Mouse (Mus musculus) urinary bladder, adult 18-20 months (tissue): ENCODE measurements at regions not wholly inside any gene's neighbourhood (a gene's known extent, or its start where the extent isn't known, plus 50 kb on each side); places are given as distances from the start of the nearest gene placed in this dataset.

Experiments used
- DNase-seq, 2 experiments: peaks; one replicate each; pipeline ENCODE4 v3.0.0; 2022; ENCODE audit warnings: low spot score in 2 of 2, mixed read lengths in 2 of 2

DNA sequence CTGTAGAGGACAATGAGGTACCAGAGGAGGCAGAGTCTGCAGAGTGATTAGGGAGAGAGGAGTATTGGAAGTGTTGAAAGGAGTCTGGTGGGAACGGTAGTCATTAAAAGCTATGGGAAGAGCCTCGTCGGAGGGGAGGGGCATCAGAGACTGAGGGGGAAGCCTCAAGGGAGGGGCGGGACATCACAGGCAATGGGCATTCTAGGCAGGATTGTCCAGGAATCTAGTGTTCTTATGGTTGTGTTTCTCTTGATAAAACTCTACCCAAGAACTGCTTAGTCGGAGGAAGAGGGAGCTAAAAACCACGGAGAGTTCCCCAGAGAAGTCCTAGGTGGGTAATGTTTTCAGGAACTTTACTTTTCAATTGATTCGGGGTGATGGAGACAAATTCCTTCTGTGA is 90.2 kb downstream of the Sec23ip start:
- DNase-seq, result no peak

DNA sequence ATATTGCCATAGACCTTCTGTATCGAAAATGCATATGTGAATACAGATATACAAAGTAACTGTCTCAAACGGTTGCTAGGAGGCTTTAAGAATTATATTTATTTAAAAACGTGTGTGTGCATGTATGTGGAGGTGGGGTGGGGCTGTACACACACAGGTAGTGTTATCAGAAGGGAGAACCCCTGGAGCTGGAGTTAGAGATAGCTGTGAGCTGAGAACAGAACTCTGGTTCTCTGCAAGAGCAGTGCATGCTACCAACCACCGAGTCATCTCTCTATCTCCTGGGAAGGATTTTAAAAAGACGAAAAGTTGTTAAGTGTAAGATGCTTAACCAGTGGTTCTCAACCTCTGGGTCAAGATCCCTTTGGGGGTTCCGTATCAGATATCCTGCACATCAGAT is 91.7 kb downstream of the Sec23ip start:
- DNase-seq, result no peak

DNA sequence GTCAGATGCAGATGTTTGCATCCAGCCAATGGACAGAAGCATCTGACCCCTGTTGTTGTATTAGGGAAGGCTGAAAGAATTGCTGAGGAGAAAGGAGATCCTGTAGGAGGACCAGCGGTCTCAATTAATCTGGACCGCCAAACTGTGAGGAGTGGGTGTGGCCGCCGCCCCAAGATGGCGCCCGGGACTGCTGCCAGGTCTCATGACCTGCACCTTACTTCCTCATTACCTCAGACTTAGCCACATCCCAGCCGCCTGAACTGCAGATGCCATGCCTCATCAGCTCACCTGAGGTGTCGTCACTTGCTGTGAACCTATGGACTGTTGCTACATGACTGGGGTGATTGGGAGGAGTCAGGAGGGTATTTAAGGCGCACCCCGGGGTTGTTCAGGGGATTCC is 97.8 kb downstream of the Sec23ip start:
- DNase-seq, result no peak

DNA sequence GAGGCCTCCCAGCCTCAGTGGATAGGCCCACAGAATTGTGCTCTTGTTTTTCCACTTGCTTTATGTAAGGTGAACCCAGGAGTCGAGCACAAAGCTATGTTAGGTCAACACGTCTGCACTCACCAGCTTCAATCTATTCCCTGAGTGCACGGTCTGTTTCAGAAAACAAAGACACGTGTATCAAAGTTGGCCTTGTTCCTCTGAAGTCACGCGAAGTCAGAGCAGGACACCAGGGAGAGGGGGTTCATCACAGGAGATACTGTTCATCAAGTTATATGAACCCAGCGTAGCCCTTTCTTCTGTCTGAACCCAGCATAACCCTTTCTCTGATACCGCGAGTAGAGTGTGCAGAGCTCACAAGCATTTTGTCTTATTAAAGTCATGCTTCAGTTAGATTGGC is 98.8 kb downstream of the Sec23ip start:
- DNase-seq, result no peak

DNA sequence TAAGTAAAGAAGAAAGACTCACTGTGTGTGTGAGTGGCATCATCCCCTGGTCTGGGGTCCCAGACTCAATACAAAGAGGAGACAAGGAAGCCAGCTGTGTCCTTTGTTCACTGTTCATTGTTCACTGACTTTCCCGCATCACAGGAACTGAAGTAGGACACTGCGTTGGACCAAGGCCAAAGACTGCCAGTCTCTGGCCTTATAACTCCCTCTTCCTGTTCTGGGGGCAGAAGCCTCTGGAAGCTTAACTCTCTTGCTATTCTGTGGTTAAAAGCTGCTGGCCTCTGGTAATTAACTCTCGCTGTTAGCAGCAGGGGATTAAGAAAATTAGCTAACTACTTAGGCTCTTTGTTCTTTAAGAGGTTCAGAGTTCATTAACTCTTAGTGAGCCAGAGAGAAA is 104.5 kb downstream of the Sec23ip start:
- DNase-seq, result no peak

DNA sequence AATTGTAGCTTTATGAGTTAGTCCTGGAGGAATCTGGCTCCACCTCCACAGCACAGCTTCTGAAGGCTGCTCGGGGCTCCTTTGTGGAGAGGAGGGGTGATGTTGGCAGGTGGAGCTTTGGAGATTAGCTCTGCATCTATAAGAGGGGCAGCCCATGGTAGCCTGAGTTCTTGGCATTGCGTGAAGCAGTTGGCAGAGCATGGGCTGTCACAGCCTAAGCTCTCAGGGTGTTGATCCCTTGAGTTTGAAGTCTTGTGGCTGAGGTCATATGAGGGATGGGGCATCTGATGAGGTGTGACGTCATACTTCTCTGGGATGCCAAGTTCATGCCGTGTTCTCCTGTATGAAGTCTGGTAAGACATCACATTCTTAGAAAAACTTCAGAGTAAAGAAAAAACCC is 109.5 kb downstream of the Sec23ip start:
- DNase-seq, result no peak

DNA sequence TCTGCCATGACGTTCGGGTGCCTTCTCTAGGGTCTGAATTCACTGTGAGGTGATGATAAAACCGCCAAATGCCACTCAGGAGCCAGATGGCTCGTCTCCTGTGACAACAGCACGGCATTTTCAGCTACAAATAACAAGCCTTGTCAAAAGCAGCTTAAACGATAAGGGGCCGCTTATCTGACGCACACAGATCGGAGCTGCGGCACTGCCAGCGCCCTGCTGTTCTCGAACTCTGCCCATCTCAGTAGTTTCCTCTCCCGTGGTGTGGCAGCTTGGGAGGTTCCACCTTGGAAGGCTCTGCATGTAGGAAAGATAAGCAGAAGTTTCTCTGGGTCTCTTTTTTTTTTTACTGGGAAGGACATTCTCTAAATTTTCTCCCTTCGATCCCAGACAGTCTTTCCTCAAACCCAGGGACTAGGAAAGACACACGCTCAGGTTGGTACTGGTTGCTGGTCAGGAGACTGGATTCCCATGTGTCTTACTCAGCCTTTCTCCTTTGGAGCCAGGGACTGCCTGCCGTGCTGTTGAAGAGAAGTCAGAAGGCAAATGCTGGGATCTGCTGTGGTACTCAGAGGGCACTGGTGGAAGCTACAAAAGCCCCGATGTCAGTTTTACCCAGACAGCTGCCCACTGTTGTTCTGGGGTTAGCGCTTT is 110.1 kb downstream of the Sec23ip start:
- no peak for DNase-seq

DNA sequence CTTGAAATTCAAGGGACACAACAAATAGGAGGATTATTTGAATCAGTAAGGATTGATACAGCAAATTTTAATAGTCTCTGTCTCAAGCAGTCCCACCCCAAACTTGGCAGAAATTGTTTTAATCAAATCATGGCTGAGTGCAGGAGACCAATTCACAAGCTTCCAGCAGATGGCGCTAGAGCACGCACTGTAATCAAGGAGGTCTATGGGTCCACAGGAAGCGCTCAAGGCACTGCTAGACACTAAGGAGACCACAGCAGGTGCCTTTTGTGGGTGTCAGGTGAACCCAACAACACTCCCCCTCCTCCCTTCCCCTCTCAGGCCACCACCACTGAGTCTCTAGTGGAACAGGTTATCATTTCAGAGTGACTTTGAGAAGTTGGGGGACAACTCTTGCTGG is 115.4 kb downstream of the Sec23ip start:
- DNase-seq, result peak; percentile 11 to 36

DNA sequence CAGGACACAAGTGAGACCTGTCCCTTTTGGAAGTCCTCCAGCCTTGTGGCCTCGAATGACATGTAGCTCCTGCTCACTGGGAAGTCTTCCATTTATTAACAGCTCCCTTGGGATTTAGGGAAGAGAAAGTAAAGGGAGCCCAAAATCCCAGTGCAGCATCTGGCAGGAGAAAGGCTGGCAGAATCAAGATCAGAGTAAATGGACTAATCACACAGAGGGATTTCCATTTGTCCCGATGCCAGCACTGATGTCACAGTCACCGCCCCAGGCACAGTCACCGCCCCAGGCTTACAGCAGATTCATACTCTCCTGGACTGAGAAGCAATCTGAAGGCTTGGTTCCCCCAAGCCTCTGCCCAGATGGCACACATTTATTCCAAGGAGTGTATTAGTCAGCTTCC is 116.0 kb downstream of the Sec23ip start:
- peak in 1 of 2 experiments; percentile 0 for DNase-seq

DNA sequence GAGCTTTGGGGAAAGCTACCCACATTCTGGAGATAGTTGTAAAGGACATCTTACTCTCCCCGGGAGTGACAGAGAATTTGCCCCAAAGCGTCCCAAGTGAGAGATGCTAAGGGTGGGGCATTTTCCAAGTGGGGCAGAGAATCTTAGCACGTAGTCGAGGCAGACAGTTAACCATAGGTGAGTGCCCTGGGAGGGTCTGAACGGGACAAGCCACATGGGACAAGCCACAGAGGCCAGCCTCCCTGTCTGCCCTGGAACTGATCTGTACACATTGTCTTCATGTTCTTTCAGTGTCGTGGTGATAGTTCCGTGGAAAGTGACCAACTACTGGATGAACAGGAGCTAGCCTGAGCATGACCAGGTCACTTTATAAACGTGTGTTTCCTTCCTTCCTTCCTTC is 116.6 kb downstream of the Sec23ip start:
- no peak for DNase-seq

DNA sequence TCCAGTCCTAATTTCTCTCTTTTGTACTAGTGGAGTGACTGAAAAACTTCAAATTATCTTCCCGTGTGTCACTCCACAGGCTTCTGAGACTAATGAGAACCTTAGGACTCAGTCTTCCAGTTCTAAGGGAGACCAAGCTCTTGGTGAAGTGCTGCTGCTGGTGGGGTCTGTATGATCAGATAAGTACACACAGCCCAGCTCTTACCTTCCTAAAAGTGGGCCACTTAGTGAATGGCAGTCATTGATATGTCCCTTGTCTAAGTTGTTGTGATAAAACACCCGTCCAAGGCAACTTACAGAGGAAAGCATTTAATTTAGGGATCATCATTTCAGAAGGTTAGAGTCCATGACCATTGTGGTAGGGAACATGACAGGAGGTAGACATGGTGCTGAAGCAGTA is 124.1 kb downstream of the Sec23ip start:
- no peak for DNase-seq

DNA sequence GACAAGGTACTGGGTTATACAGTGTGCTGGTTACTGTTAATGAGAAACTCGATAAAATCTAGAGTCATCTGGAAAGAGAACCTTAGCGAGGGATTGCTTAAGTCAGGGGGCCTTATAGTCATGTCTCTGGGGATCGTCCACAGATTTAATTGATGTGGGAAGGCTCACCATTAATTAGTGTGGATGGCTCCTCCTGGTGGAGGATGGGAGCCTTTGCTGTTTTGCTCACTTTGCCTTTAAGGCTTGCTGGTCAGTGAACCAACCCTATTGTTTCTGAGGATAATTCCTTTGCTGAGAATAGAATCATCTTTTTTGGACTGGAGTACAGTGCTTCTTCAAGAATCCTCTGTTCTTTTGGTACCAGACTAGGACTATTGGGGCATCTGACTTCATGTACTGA is 139.3 kb downstream of the Sec23ip start:
- no peak for DNase-seq

DNA sequence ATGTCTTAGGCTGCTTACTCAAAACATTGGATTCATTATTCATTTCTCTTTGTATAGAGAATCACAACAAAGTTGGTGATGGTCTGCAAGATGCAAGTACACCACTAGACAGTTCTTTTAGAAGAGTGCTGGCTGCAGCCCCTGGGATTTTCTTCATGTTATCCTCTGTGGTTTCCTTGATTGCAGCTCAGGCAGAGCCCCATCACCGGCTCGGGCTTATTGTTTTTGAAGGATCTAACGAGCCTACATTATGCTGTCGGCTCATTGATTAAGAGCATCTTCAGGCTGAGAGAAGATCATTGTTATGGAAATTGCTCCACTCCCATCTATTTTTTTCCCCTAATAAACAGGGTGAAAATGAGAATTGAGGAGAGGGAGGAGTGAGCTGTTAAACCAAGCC is 140.8 kb downstream of the Sec23ip start:
- no peak for DNase-seq

DNA sequence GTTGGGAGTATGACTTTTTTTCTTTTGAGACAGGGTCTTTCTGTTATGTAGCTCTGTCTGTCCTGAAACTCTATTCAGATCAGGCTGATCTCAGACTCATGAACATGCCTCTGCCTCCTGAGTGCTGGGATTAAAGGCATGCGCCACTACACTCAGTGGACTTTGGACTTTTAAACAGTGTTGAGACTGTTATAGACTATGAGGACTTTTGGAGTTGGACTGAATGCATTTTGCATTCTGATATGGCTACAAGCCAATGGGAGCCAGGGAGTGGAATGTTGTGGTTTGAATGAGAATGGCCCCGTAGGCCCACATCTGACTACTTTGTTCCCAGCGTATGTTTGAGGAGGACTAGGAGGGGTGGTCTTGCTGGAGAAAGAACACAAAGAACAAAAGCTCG is 165.4 kb downstream of the Sec23ip start:
- DNase-seq, result no peak

DNA sequence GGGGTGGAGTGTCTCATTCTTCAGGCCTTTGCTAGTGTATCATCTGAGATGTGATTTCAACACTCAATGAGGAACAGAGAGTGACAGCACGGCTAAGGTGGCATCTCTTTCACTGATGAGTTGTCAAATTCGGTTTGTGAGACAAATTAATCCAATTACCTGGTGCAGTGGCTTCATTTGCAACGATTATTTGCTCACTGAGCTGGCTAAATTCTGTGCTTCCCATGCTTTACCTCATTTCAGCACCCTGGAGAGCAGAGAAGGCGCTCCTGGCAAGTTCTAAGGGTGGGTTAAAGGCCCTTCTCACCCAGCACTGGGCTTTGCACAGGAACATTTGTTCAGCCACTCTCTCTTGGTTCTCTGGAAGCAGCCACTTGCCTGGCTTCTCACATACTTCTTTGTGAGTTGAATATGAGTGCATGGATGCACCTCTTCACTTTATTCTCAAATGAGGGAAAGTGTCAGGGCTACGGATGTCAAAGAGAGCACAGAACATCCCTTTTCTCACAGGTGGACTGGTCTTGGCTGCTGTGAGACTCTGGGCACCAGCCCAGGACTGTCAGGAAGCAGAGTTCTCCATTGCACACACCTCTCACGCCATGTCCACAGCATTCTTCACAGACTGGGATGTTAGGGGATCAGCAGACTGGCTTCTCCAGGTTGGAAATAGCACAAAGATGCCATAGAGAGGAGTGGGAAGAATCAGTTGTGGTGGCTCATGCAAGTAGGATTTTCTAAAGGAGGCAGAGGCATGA is 193.4 kb downstream of the Sec23ip start:
- DNase-seq, result no peak

DNA sequence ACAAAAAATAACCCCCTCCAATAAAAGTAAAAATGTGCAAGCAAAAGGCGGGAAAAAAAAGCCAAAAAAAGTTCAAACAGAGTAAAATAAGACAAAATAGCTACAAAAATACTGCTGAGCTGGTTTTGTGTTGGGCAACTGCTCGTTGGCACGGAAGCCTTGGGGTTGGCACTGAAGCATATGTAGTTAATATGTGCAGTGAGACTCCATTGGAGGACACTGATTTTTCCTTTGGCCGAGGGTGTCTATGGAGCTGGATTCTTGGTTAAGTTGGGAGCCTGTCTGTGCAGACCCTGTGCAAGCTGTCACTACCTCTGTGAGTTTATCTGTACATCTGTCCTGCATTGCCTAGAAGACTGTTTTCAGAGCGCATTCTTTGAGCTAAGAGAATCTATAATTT is 215.8 kb downstream of the Sec23ip start:
- DNase-seq, result no peak

DNA sequence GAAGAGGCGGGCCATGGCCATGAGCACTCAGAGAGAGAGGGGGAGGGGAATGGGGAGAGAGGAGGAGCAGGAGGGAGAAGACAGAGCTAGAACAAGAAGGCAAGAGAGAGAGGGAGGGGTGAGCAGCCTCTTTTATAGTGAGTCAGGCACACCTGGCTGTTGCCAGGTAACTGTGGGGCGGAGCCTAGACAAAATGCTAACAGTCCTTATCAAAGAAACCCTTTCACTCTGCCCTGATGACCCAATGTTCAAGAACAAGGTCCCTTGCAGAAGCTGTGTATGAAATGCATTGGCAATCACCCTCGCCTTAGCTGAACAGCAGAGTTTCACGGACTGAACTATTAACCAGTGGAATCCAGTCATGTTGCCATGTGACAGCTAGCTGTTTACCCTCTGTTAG is 235.2 kb downstream of the Sec23ip start:
- no peak for DNase-seq

DNA sequence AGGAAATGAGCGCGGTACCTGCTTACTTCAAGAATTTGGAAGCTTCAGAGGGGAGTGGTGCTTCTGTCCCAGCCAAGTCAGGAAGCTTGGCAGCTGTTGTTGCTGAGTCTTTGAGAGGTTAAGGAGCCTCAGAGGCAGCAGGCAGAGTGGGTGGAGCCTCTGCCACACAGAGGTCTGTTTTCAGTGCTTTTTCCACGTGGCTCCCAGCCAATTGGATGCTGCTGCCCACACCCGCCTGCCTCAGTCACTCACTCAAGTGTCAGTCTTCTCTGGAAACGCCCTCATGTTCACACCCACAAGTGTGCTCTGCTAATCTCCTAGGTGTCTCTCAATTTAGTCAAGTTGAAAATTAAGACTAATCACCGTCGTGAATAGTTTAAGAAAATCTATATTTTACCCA is 236.1 kb downstream of the Sec23ip start:
- no peak for DNase-seq

DNA sequence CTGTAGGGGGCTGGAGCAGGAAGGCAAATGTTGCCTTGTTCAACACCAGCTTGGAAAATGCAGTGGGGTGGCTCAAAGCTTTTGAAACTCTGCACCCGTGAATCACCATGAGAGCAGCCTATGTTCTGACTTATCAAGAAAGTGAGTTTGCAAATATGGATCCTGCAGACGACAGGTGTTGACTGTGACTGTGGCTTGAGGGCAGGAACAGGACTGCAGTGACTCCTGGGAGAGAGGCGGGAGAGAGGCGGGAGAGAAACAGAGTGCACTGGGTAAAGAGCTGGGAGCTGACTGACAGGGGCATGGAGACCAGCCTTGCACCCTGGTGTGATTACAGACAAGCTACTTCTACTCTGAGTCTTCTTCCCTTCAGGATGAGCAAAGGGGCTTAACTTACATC is 254.0 kb downstream of the Sec23ip start:
- DNase-seq, result no peak

DNA sequence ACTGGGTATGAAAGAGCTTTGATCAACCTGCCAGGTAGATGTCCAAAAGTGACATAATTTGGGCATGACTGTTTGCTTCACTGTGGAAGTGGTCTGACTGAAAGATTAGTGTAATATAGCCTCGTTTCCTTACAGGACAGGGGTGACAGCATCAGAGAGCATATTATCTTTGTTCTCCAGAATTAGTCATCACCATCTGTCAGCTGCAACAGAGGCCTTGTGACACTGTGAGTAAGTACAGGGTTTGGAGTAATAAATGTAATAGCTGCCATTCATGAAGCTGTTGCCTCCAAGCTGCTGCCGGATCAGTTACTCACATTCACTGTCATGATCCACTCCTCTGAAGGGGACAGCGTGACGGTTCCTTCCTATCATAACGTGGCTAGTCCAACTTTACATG is 254.4 kb upstream of the Plpp4 start:
- DNase-seq, result no peak

DNA sequence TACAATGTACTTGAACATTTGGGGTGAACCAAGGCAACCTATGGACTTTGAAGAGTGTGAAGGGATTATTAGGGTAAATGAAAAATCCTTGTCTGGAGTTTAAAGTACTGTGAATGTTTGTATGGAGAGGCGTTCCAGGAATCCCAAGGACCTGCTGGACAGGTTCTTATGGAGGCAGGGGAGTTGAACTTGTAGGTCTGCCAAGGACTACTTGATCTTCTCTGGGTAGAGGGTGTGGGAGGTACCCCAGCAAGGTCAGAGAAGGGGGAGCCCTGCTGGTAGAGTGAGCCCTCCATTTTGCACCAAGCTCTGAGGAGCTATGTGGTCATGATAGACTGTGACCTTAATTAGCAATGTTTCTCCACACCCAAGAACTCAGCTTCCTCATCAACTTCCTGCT is 253.7 kb upstream of the Plpp4 start:
- DNase-seq, result no peak

DNA sequence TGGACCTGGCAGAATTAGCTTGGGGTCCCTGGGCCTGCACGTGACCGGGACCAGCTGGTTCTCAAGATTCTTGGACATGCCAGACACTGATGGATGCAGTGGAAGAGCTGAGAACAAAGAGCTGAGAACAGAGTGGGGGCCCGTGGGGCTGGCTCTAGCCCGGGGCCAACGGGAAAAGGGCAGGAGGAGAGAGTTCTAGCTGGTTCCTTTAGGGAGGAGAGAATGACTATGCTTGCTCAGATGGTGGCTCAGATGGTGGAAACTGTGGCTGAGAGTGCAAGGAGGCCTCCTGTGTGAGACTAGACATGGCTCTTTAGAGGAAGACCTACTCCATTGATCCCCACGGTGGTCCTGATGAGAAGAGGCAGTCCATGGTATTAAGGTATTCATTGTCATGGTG is 240.5 kb upstream of the Plpp4 start:
- no peak for DNase-seq

DNA sequence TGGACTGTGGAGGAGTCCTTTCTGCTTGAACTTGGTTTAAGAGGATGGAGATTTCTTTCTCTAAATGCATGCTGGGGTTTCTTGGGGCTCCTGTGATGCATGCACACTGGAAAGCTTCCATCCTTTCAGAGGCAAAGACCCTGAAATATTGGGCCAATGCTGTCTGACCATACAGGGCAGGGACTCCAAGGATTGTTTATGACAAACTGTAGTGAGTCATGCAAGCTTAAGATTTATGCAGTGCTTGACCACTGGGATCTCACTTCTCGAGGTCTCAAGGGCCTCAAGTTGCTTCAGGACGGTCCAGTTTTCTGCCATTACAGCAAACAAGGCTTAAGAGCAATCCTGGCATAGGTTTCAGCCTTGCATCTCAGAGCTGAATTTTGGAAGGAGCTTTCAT is 229.7 kb upstream of the Plpp4 start:
- DNase-seq, result no peak

DNA sequence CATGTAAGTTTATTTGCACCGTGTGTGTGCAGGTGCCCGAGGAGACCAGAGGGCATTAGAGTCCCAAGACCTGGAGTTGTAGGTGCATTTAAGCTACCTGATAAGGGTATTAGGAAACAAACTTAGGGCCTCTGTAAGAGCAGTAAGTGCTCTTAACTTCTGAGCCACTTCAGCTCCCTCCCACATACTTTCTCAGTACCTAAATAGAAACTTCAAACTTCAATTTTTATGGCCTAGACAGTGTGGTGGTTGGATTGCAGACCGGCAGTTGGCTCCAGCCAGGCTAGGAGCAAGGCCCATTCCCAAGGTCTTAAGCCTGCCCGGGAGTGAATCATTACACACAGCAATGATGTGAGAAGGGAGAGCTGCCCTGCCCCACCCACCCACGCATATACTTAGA is 208.8 kb upstream of the Plpp4 start:
- no peak for DNase-seq
